Mouse (Mus musculus) testis, adult 2 months (tissue): ENCODE results near the gene Shld2.

Source experiments
- CTCF ChIP-seq: fragments of 200-500 bp; IDR thresholded peaks from 2 replicates; pipeline ENCODE4 v1.5.1; 2012; ENCODE audit warnings: low read depth, mild to moderate bottlenecking, inconsistent platforms, low read length, moderate library complexity; ENCODE audit not compliant: control insufficient read depth, insufficient read depth, insufficient replicate concordance
- POLR2A ChIP-seq: fragments of 200-500 bp; IDR thresholded peaks from 2 replicates; pipeline ENCODE4 v1.6.1; 2012; ENCODE audit warnings: low read depth, mild to moderate bottlenecking, inconsistent platforms, low read length, moderate library complexity; ENCODE audit not compliant: control insufficient read depth

- TF ChIP-seq CTCF, result no peak
- TF ChIP-seq POLR2A, result no peak
Observed at GRCm38 (mm10) chr14:34195466-34195865, 114.8 kb downstream of the Shld2 start.
